In genomic region chr11:41903661-41904060, GRCm38 (mm10) we compare ENCODE assay signal across 18 mouse cellular contexts.
DNase-seq lines count a peak whose midpoint lies in the region; TF ChIP-seq lines count a peak whose summit lies in the region.
"Had no signal": no experiment of that assay in that cellular context is flagged by ENCODE, and none has a peak within 500 bp of the region (broad histone marks: within the 10 kb centered on the region; RNA-seq: fewer than 3 reads in every experiment).

No protein-coding gene starts in this region.

- no peaks in the 10 kb centered on the region for H3K27me3 ChIP-seq in heart, adult 2 months (ENCODE audit: control insufficient read depth, insufficient read depth, low read length)
- H3K27me3 ChIP-seq: CH12.LX; forebrain, embryonic 13.5 days; heart, embryonic 15.5 days; hindbrain, embryonic 15.5 days; Patski had no signal

- TF ChIP-seq CTCF in heart, adult 2 months (IDR thresholded peaks at IDR 0.05), result no peak

- peak; percentile 20 to 58 for DNase-seq in cerebellum, postnatal 25 days
- no peak for DNase-seq in cerebellum, adult 11-12 months
- peak in 1 of 2 experiments; percentile 46 for DNase-seq in heart, adult 2 months
- DNase-seq in heart, postnatal 25 days (ENCODE audit: low spot score), result no peak
- peak; percentile 34 to 35 for DNase-seq in heart, adult 9 months (ENCODE audit: low spot score in 2 of 2)
- DNase-seq in heart, postnatal 14 days, result peak; percentile 3 to 22
- no peak for DNase-seq in testis, postnatal 14 days (ENCODE audit: low spot score)
- no peak for DNase-seq in left cerebral cortex, postnatal 10 days (ENCODE audit: extremely low spot score in 1 of 2, low spot score in 2 of 2)
- DNase-seq: adrenal gland, postnatal 25 days; forebrain, postnatal 0 days; gastrocnemius, postnatal 14 days; kidney, adult 8-10 months had no signal

- no peaks in the 10 kb centered on the region for H3K79me2 ChIP-seq in heart, adult 2 months (replicated peaks; ENCODE audit: control insufficient read depth, insufficient read depth, low read length)

- H3K36me3 ChIP-seq in heart, adult 2 months (ENCODE audit: control insufficient read depth, insufficient read depth, low read length), result no peaks in the 10 kb centered on the region
- H3K36me3 ChIP-seq: embryonic facial prominence, embryonic 10.5 days; heart, embryonic 15.5 days; hindbrain, embryonic 15.5 days had no signal

- no peak for TF ChIP-seq EP300 in heart, adult 2 months (IDR thresholded peaks at IDR 0.05; ENCODE audit: insufficient read depth, low read depth, low read length)

- intact Hi-C loops in heart, adult 2 months (cut with DNase I), result no loop called here
- intact Hi-C loops in heart, postnatal 25 days (cut with DNase I), result no loop called here
- intact Hi-C loops in heart, postnatal 14 days (cut with DNase I), result no loop called here
- intact Hi-C loops in left cerebral cortex, postnatal 10 days (cut with DNase I), result no loop called here

- TF ChIP-seq POLR2A in heart, adult 2 months (IDR thresholded peaks at IDR 0.05; ENCODE audit: insufficient read depth, low read depth, low read length), result no peak

- H3K27ac ChIP-seq in heart, adult 2 months, result peak overlapping the region; percentile 64
- H3K27ac ChIP-seq: embryonic facial prominence, embryonic 10.5 days; forebrain, embryonic 13.5 days; heart, embryonic 15.5 days; hindbrain, embryonic 15.5 days had no signal

- 40% methylated on average over 2 of the region's 2 CpGs for WGBS in heart, adult 2 months

- H3K4me3 ChIP-seq in heart, adult 2 months, result no peak overlapping the region
- H3K4me3 ChIP-seq: embryonic facial prominence, embryonic 10.5 days; forebrain, embryonic 13.5 days; heart, embryonic 15.5 days; hindbrain, embryonic 15.5 days had no signal

- H3K4me1 ChIP-seq in heart, adult 2 months (ENCODE audit: control insufficient read depth, insufficient read depth, low read length), result no peaks in the 10 kb centered on the region; the same call in 1 of the 2 replicates
- H3K4me1 ChIP-seq: embryonic facial prominence, embryonic 10.5 days; forebrain, embryonic 13.5 days; heart, embryonic 15.5 days; hindbrain, embryonic 15.5 days had no signal

- no peak overlapping the region for H3K9ac ChIP-seq in heart, adult 2 months (ENCODE audit: low read depth, low read length)
- H3K9ac ChIP-seq: forebrain, embryonic 13.5 days; forebrain, postnatal 0 days; heart, embryonic 15.5 days; hindbrain, embryonic 15.5 days had no signal

Comparison
In these comparisons a context has a peak if more than half of its experiments do, and no peak if none do; other contexts are left out.
1. DNase-seq: peak in cerebellum, postnatal 25 days (2 of 2), heart, adult 9 months (2 of 2) and heart, postnatal 14 days (2 of 2); none in cerebellum, adult 11-12 months (single experiment), heart, postnatal 25 days (single experiment), testis, postnatal 14 days (single experiment) and left cerebral cortex, postnatal 10 days (0 of 2).